Mouse (Mus musculus) liver, adult 2 months (tissue): ENCODE data around the gene Carmil2.

ENCODE experiments used
- CTCF ChIP-seq: fragments of 200-500 bp; IDR thresholded peaks from 2 replicates; pipeline ENCODE4 v1.5.1; 2011; ENCODE audit warnings: low read depth, low read length, control low read depth
- POLR2A ChIP-seq: fragments of 200-500 bp; IDR thresholded peaks from 2 replicates; pipeline ENCODE4 v1.6.1; 2011; ENCODE audit warnings: low read length, control low read depth; ENCODE audit not compliant: insufficient read depth; ENCODE audit errors: extremely low read depth

DNA sequence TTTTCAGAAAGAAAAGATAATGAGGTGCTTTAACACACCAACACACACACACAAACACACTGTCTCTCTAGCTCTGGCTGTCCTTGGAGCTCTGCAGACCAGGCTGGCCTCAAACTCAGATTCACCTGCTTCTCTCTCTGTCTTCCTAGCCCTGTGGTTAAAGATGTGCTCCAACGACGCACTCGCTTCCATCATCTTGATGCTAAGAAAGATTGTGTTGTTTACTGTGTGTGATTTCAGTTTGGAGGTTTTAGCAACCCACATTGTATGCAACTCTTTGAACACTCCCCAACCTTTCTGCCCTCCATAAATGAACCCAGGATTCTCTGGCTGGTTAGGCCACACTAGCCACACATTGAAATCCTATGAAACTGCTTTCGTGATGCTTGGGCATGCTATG, 47.6 kb upstream of the Carmil2 start:
- TF ChIP-seq CTCF (no peak), POLR2A (no peak)
